Mouse (Mus musculus) gastrocnemius, adult 18-20 months (tissue): Measurements from ENCODE around the gene Il25. TPM values are rescaled to one million over a fixed set of nuclear protein-coding genes. Genes with fewer than 3 reads are reported as not detected.
"Not testable (repeated sequence)": the region's sequence is repeated elsewhere in the genome, so short reads cannot be mapped to it uniquely, and the experiment has no call there.

Experiments
- DNase-seq: peaks from one replicate; pipeline ENCODE4 v3.0.0; 2021; ENCODE audit warnings: low spot score
- total RNA-seq, 2 experiments: library from RNA; stranded (reverse); gene quantifications; 2 replicates each; pipeline ENCODE4 v1.2.3; 2021

Il25 gene
- total RNA-seq, 2 experiments from 2014 or later, result not detected

GRCm38 (mm10) chr14:54951587-54951986 lies 19.1 kb downstream of the Il25 start:
- DNase-seq, result no peak

- no peak for DNase-seq
Observed at GRCm38 (mm10) chr14:54953664-54954206, 21.2 kb downstream of the Il25 start.

GRCm38 (mm10) chr14:54954474-54954873 lies 22.0 kb downstream of the Il25 start:
- no peak for DNase-seq

GRCm38 (mm10) chr14:54955481-54955880 lies 23.0 kb downstream of the Il25 start:
- DNase-seq, result no peak

DNA sequence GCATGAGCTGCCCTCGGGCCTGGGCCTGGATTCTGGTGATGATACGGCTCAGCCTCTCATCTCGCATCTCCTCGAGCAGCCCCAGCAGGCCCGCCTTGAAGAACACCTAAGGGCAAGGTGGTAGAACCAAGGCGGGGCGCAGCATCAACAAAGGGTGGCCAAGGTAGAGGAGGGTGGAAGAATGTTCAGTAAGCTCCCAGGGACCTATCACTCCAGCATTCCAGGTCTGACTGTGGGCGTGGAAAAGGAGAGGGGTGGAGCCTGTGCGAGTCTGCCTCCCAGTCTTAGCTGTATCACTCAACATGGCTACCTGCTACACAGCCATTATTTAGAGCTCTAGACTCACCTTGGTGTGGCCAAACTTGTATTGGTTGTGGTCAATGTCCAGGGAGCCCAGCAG lies 24.0 kb downstream of the Il25 start:
- DNase-seq, result no peak

GRCm38 (mm10) chr14:54958503-54958902 lies 26.0 kb downstream of the Il25 start:
- no peak for DNase-seq

- DNase-seq, result no peak
Observed at GRCm38 (mm10) chr14:54959197-54959596, 26.7 kb downstream of the Il25 start.

GRCm38 (mm10) chr14:54959853-54960613 lies 27.5 kb downstream of the Il25 start:
- not testable (repeated sequence) for DNase-seq

- no peak for DNase-seq
Observed at GRCm38 (mm10) chr14:54960769-54961168, 28.3 kb downstream of the Il25 start.

DNA sequence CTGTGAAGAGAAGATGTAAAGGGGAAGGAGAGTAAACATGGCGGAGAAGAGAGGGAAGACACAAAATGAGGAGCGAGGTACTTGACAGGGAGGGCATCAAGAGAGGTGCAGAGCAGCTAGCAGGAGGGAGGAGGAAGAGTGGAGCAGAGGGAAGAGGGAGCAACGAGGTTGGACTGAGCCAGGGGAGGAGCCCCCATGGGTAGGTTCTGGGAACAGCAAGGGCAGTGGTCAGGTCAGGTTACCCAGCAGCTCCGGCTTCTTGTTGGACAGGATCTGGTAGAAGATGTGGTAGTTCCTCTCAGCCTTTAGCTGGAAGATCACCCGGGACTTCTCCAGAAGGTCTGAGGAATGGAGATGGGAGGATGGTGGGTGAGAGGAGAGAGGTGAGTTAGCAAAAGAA lies 29.0 kb downstream of the Il25 start:
- no peak for DNase-seq

- no peak for DNase-seq
Observed at GRCm38 (mm10) chr14:54962714-54963113, 30.2 kb downstream of the Il25 start.

DNA sequence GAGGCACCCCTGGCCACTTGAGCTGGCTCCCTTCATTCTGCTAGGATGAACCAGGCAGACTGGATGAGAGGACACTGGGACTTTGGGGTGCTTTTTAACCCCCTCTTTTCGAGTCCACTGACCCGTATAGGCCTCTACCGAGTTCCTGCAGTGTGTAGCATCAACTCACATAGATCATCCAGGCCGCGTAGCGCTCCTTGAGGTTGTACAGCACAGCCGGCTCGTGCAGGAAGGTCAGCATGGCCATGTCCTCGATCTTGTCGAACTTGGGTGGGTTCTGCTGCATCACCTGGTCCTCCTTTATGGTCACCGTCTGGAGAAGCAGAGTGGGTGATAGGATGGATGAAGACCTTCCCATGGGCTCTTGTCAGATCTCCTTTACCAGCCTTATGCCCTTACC lies 31.2 kb downstream of the Il25 start:
- no peak for DNase-seq

- DNase-seq, result no peak
Observed at GRCm38 (mm10) chr14:54965044-54965443, 32.5 kb downstream of the Il25 start.

- DNase-seq, result no peak
Observed at GRCm38 (mm10) chr14:54965631-54966030, 33.1 kb downstream of the Il25 start.

DNA sequence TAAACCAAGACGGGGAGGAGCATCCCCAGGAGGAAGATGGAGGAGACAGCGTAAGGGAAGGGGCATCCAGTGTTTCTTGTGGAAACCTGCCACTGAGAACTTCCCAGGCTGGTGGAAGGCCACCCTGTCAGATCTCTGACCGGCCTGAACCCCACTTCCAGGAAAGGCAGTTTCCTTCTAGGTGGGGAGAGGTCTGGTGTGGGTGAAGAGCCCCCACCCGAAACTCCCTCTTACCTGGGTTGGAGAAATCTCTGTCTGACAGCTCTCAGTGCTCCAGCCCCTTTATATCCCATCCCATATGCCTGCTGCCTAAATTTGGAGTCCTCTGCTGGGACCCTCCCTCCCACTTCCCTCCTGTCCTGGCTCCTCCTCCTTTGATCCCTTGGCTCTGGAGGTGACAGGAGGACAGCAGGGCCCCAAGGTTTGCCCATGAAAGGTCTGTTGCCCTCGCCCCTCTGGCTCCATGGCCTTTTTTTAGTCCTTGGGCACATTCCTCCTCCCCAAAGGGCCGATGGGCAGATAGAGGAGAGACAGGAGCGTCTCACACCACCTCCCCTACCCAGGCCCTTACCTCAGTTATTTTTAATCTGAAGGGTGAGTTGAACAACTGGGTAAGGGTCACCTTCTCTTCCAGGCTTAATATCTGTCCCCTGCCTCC lies 34.0 kb downstream of the Il25 start, which contains the start of gene Myh6:
Gene Myh6, minus strand, starts transcription at position 608 of the 658 bp plus-strand sequence.
- no peak for DNase-seq

GRCm38 (mm10) chr14:54967874-54968273 lies 35.4 kb downstream of the Il25 start:
- no peak for DNase-seq

- no peak for DNase-seq
Observed at GRCm38 (mm10) chr14:54968344-54968743, 35.8 kb downstream of the Il25 start.

DNA sequence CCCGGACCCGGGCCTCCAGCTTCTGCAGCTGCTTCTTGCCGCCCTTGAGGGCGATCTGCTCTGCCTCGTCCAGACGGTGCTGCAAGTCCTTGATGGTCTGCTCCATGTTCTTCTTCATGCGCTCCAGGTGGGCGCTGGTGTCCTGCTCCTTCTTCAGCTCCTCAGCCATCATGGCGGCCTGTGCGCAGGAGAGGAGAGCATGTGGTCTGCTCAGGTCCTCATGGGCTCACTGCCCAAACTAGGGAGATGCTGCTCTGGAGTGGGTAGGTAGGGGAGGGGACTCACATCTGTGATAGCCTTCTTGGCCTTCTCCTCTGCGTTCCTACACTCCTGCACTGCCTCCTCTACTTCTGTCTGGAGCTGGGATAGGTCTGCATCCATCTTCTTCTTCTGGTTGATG lies 40.3 kb downstream of the Il25 start:
- not testable (repeated sequence) for DNase-seq

GRCm38 (mm10) chr14:54974068-54974791 lies 41.7 kb downstream of the Il25 start:
- DNase-seq, result no peak

DNA sequence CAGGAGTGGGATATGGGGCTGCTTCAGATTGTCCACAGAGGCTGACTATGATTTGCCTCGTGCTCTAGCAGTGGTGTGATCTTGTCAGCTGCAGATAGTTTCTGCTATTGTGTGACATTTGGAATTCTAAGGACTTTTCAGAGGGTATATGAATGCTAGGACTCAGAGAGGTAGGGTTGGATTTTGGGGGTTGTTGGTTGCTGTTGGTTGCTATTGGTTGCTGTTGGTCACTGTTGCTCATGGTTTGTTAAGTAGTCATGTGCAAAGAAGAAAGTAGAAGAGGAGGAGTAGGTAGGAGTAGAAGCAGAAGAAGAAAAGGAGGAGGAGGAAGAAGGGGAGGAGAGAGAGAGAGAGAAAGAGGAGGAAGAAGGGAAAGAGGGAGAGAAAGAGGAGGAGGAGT lies 44.1 kb downstream of the Il25 start, which contains the start of gene Gm17428:
Gene Gm17428, plus strand, starts transcription at position 301 of the 400 bp plus-strand sequence.
- DNase-seq, result no peak

GRCm38 (mm10) chr14:54978664-54979063 lies 46.2 kb downstream of the Il25 start:
- DNase-seq, result no peak

DNA sequence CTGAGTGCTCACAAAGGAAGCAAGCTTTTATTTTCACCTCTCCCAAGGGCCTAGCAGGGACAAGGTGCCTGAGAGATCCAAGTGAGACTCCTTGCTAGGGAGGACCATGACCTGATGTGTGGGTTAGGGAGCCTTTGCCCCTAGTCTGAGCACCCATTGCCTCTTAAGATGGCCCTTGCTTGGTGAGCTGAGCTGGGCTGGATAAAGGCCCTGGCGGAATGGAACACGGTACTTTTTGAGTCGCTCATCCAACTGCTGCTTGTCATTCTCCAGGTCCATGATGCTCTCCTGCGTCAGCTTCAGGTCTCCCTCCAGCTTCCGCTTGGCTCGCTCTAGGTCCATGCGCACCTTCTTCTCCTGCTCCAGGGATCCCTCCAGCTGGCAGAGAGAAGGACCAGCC lies 49.4 kb downstream of the Il25 start:
- DNase-seq, result no peak
